Mouse (Mus musculus): ENCODE data around the gene Omp. TPM values are rescaled to one million over a fixed set of nuclear protein-coding genes. Genes with fewer than 3 reads are reported as not detected.

Gene Omp
- total RNA-seq, 4 experiments from 2014 or later, result 0.40 to 1.4 (median 0.94) TPM

- DNase-seq, result no peak
Observed at GRCm38 (mm10) chr7:98095852-98096251, 49.5 kb downstream of the Omp start.

Other genes with a start within 250 kb of the Omp start
- not detected for gene Gdpd4, start 225.5 kb downstream of the Omp start, total RNA-seq (2022)
- gene Myo7a, start 26.0 kb downstream of the Omp start, total RNA-seq (2022), result 100 to 1,000 TPM; 160 to 412 (median 278) TPM
- gene Capn5, start 32.8 kb upstream of the Omp start, total RNA-seq (2022), result 10 to 100 TPM in 2 of 4 experiments, 1 to 10 TPM in 2; 6.8 to 11.1 (median 9.8) TPM
- gene B3gnt6, start 54.0 kb upstream of the Omp start, total RNA-seq (2022), result 10 to 100 TPM in 1 of 4 experiments, 1 to 10 TPM in 1, under 1 TPM in 1, not detected in 1; 0.37 to 12.5 (median 6.0) TPM
- gene Acer3, start 175.7 kb upstream of the Omp start, total RNA-seq (2022), result 10 to 100 TPM; 15.1 to 32.7 (median 18.5) TPM
- gene Tsku, start 215.8 kb upstream of the Omp start, total RNA-seq (2022), result 10 to 100 TPM; 18.2 to 42.9 (median 31.6) TPM